Mouse (Mus musculus): ENCODE measurements around the gene Olfr109.

The Olfr109 gene

GRCm38 (mm10) chr17:37458616-37459015, at the start of gene Olfr109:
TSS of gene Olfr109 (plus strand) at chr17:37458916.
- TF ChIP-seq GATA4 (IDR thresholded peaks at IDR 0.05; ENCODE audit: insufficient replicate concordance, low read length) = no peak

GRCm38 (mm10) chr17:37413380-37413779, 45.3 kb upstream of the Olfr109 start:
- no peak for TF ChIP-seq GATA4 (IDR thresholded peaks at IDR 0.05; ENCODE audit: insufficient replicate concordance, low read length)

- TF ChIP-seq GATA4 (IDR thresholded peaks at IDR 0.05; ENCODE audit: insufficient replicate concordance, low read length) = no peak
Observed at GRCm38 (mm10) chr17:37445180-37445579, 13.5 kb upstream of the Olfr109 start, which contains the start of gene Olfr108. TSS of gene Olfr108 (plus strand) at chr17:37445480.

- no peak for TF ChIP-seq GATA4 (IDR thresholded peaks at IDR 0.05; ENCODE audit: insufficient replicate concordance, low read length)
Observed at GRCm38 (mm10) chr17:37483452-37483851, 24.7 kb downstream of the Olfr109 start, which contains the start of gene H2-M2. TSS of gene H2-M2 (minus strand) at chr17:37483552.

GRCm38 (mm10) chr17:37491930-37492518, 33.3 kb downstream of the Olfr109 start, which contains the start of gene Olfr110:
TSS of gene Olfr110 (plus strand) at chr17:37492468.
- TF ChIP-seq GATA4 (IDR thresholded peaks at IDR 0.05; ENCODE audit: insufficient replicate concordance, low read length) = no peak

GRCm38 (mm10) chr17:37507730-37508129, 49.0 kb downstream of the Olfr109 start, which contains the start of gene Olfr111:
TSS of gene Olfr111 (plus strand) at chr17:37508030.
- TF ChIP-seq GATA4 (IDR thresholded peaks at IDR 0.05; ENCODE audit: insufficient replicate concordance, low read length) = no peak
